Mouse (Mus musculus) heart, embryonic 15.5 days (tissue): Measurements from ENCODE around the gene Rab19. TPM values are rescaled to one million over a fixed set of nuclear protein-coding genes. Genes with fewer than 3 reads are reported as not detected.
"Not testable (repeated sequence)": the region's sequence is repeated elsewhere in the genome, so short reads cannot be mapped to it uniquely, and the experiment has no call there.

Experiments used
- ATAC-seq: fragments of 200-750 bp; cut with Nextera tagmentation; replicated peaks from 2 replicates; pipeline ENCODE4 v1.8.0; 2017; ENCODE audit warnings: low read depth, moderate TSS enrichment; ENCODE audit not compliant: insufficient number of reproducible peaks, insufficient read depth, low FRiP score
- H3K27ac ChIP-seq: fragments of 300-500 bp; sonication (generic); 2 replicates; pipeline ENCODE4 v1.5.1; 2015; ENCODE audit warnings: mild to moderate bottlenecking, inconsistent platforms
- H3K27me3 ChIP-seq: fragments of 300-500 bp; sonication (generic); 2 replicates; pipeline ENCODE4 v1.6.1; 2015; ENCODE audit warnings: inconsistent platforms
- H3K36me3 ChIP-seq: fragments of 300-500 bp; sonication (generic); 2 replicates; pipeline ENCODE4 v1.6.1; 2015; ENCODE audit warnings: mild to moderate bottlenecking, inconsistent platforms
- H3K4me1 ChIP-seq: fragments of 300-500 bp; sonication (generic); replicated peaks from 2 replicates; pipeline ENCODE4 v1.6.1; 2015; ENCODE audit warnings: inconsistent platforms
- H3K4me2 ChIP-seq: fragments of 300-500 bp; sonication (generic); 2 replicates; pipeline ENCODE4 v1.6.1; 2015; ENCODE audit warnings: inconsistent platforms, mild to moderate bottlenecking, moderate library complexity
- H3K4me3 ChIP-seq: fragments of 300-500 bp; sonication (generic); 2 replicates; pipeline ENCODE4 v1.5.1; 2015; ENCODE audit warnings: mild to moderate bottlenecking, inconsistent platforms
- H3K9ac ChIP-seq: fragments of 300-500 bp; sonication (generic); 2 replicates; pipeline ENCODE4 v1.6.1; 2015; ENCODE audit warnings: mild to moderate bottlenecking, inconsistent platforms
- H3K9me3 ChIP-seq: fragments of 300-500 bp; sonication (generic); replicated peaks from 2 replicates; pipeline ENCODE4 v1.6.1; 2016; ENCODE audit warnings: inconsistent platforms
- whole genome bisulfite sequencing: fragments of 180-500 bp; shearing (Covaris S2); methylation state at CpG from one replicate; pipeline ENCODE4 v1.1.7; 2015; ENCODE audit warnings: mixed read lengths; 5-methylcytosine and 5-hydroxymethylcytosine counted together
- polyA plus RNA-seq: library from polyadenylated mRNA; unstranded; fragments of >200 nt; fragmentation: Nextera tagmentation; extraction: Ambion mirVana; gene quantifications from 2 replicates; pipeline ENCODE4 v1.2.1, GENCODE M21; 2015

Gene Rab19
- polyA plus RNA-seq, 1 experiment from 2014 or later = 0.50 TPM

DNA sequence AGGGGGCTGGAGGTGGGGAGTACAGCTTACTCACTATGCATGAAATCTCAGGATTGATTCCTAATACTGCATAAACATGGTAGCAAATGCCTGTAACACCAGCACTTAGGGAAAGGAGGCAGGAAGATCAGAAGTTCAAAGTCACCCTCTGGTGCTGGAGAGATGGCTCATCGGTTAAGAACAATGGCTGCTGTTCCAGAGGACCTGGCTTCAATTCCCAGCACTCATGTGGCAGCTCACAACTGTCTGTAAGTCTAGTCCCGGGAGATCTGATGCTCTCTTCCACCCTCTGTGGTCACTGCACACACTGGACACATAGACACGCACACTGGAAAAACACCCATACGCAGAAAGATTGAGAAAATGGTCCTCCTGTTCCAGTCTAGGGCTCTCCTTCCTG is 52.2 kb downstream of the Rab19 start:
- no peaks in the 10 kb centered on the region for H3K4me1 ChIP-seq
- no peaks in the 10 kb centered on the region for H3K36me3 ChIP-seq
- WGBS = 85% methylated on average over 4 of the region's 4 CpGs
- no peaks in the 10 kb centered on the region for H3K27me3 ChIP-seq
- no peak overlapping the region for H3K9ac ChIP-seq
- H3K9me3 ChIP-seq = no peaks in the 10 kb centered on the region
- no peak for ATAC-seq
- H3K4me3 ChIP-seq = no peak overlapping the region
- no peak overlapping the region for H3K27ac ChIP-seq
- H3K4me2 ChIP-seq = no peak overlapping the region

DNA sequence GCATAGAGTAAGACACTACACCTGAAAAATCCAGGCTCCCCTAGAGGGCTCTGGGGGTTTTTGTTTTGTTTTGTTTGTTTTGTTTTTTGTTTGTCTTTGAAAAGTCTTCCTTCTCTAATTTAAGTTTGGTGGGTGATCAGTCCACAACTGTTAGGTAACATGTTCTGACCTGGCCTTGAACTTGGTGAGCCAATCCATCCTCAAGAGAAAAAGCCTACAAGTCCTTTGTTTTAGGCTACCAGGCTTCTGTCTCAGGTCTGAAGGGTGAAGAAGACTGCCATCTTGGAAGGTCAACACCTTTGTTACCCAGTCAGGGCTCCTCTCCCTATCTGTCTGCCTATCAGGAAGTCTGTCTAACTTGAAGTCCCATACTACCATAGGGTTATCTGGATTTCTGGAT is 52.7 kb downstream of the Rab19 start:
- no peak overlapping the region for H3K4me2 ChIP-seq
- H3K9ac ChIP-seq = no peak overlapping the region
- no peak for ATAC-seq
- H3K9me3 ChIP-seq = no peaks in the 10 kb centered on the region
- no peaks in the 10 kb centered on the region for H3K36me3 ChIP-seq
- no peak overlapping the region for H3K27ac ChIP-seq
- H3K4me1 ChIP-seq = no peaks in the 10 kb centered on the region
- H3K4me3 ChIP-seq = no peak overlapping the region
- no peaks in the 10 kb centered on the region for H3K27me3 ChIP-seq

DNA sequence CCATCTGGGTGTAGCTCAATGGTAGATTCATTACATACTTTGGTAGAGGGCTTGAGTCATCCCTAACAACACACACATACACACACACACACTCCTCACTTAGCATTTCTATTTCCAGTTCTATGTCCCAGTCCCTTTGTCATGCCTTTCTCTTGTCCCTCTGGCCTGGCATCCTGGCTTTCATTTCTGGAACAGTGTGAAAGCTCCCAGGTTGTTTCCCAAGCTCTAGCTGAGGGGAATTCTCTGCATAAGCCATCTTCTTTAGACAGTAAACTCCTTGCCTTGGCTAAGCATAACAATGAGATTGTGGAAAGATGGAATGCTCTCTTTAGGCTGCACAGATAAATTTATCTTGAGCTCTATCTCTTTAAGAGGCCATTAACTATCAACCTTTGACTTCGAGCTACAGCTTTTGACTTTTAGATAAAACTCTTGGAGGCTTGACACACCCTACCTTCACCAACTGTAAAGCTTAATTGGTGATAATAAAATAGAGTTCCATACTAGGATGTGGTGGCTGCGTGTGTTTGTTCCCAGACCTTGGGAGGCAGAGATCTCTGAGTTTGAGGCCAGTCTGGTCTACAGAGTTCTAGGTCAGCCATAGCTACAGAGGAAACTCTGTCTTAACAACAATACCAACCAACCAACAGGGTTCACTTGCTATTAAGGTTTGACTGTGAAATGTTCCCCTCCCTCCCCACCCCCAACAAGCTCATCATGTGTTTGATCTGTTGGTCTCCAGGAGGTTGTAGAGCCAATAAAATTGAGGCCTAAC is 53.3 kb downstream of the Rab19 start:
- Histone ChIP-seq H3K4me3 (no peak overlapping the region), H3K36me3 (no peaks in the 10 kb centered on the region), H3K4me2 (no peak overlapping the region), H3K27ac (no peak overlapping the region), H3K9me3 (no peaks in the 10 kb centered on the region), H3K4me1 (no peaks in the 10 kb centered on the region), H3K9ac (no peak overlapping the region), H3K27me3 (no peaks in the 10 kb centered on the region; the same call in 1 of the 2 replicates)
- no peak for ATAC-seq
- WGBS = 56% methylated on average over 2 of the region's 2 CpGs

DNA sequence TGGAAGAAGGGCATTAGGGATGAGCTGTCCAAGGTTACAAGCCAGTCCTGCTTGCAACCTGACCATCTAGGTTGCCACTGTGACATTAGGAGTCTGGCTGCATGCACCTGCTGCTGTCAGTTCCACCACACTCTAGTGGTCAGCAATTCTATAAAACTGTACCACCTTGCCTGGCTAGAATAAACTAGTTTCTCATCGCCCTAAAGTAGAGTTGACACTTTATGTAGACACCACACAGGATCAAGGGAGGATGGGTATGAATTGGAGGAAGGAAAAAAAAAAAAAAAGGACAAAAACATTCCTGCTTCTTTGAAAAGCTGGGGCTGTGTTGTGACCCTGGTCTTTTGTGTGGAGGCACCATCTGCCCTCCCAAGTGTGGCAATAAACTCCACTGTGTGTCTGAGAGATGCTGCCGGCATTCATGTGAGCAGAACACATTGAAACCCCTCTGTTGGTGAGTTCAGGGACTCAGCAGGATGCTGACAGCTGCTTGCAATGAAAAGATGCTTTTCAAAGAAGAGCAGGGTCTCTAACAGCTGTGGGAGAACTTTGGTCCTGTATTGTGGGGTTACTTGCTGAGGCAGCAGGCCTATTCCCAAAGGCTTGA is 54.0 kb downstream of the Rab19 start:
- Histone ChIP-seq H3K36me3 (no peaks in the 10 kb centered on the region), H3K27me3 (no peaks in the 10 kb centered on the region; the same call in 1 of the 2 replicates), H3K4me3 (no peak overlapping the region), H3K9me3 (no peaks in the 10 kb centered on the region), H3K4me2 (no peak overlapping the region), H3K27ac (no peak overlapping the region), H3K9ac (no peak overlapping the region), H3K4me1 (no peaks in the 10 kb centered on the region)
- 72% methylated on average over 2 of the region's 2 CpGs for WGBS
- ATAC-seq = no peak

DNA sequence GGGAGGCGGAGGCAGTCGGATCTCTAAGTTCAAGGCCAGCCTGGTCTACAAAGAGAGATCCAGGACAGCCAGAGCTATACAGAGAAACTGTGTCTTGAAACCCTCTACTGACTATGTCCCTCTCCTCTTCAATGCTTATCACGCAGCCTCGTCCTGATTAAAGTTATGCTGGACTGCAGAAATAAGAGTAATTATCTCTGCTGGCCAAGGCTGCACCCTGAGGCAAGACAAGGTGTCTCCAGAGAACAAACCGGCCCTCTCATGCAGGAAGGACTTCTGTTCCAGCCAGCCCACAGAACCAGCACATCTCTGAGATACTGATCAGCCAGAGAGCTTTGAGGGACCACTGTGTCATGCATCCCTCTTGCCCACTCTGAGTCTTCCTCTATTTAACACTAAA is 54.9 kb downstream of the Rab19 start:
- 73% methylated on average over 5 of the region's 5 CpGs for WGBS
- H3K9me3 ChIP-seq = no peaks in the 10 kb centered on the region
- no peak overlapping the region for H3K9ac ChIP-seq
- H3K4me2 ChIP-seq = no peak overlapping the region
- no peaks in the 10 kb centered on the region; the same call in 1 of the 2 replicates for H3K27me3 ChIP-seq
- ATAC-seq = no peak
- H3K27ac ChIP-seq = no peak overlapping the region
- H3K36me3 ChIP-seq = no peaks in the 10 kb centered on the region
- H3K4me1 ChIP-seq = no peaks in the 10 kb centered on the region
- H3K4me3 ChIP-seq = no peak overlapping the region

DNA sequence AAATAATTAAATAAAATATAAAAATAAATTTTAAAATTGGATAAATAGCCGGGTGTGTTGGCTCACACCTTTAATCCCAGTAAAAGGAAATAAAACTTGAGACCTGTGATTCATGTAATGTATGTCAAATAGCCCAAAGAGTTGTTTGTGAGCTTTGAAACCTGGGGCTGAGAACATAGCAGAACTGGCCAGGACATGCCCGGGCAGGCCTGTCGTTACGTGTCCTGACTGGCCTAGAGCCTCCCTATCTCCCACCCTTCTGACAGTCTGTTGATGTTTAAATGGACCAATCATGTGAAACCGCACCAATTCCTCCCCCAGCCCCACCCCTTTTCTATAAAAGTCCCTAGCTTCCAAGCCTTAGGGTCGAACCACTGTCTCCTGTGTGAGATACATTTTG is 56.5 kb downstream of the Rab19 start:
- not testable (repeated sequence) for H3K9ac ChIP-seq, ATAC-seq, H3K27ac ChIP-seq, H3K36me3 ChIP-seq, H3K4me1 ChIP-seq, H3K4me3 ChIP-seq, H3K4me2 ChIP-seq, H3K27me3 ChIP-seq, H3K9me3 ChIP-seq
- 83% methylated on average over 6 of the region's 6 CpGs for WGBS

Other genes with a start within 250 kb of the Rab19 start
- 4.6 and 5.4 TPM in 2 replicates for gene Kdm7a, start 174.4 kb upstream of the Rab19 start, polyA plus RNA-seq
- gene Slc37a3, start 3.5 kb upstream of the Rab19 start, polyA plus RNA-seq = 27.5 and 32.5 TPM in 2 replicates
- 126 and 128 TPM in 2 replicates for gene Mkrn1, start 39.3 kb downstream of the Rab19 start, polyA plus RNA-seq
- gene Dennd2a, start 176.7 kb downstream of the Rab19 start, polyA plus RNA-seq = 11.9 and 14.6 TPM in 2 replicates
- gene Adck2, start 192.7 kb downstream of the Rab19 start, polyA plus RNA-seq = 18.4 and 18.9 TPM in 2 replicates
- gene Gm42420, start 204.6 kb downstream of the Rab19 start, polyA plus RNA-seq = 2.0 TPM in 1 of 2 replicates, not detected in the other
- gene Ndufb2, start 211.4 kb downstream of the Rab19 start, polyA plus RNA-seq = 546 and 708 TPM in 2 replicates